Mouse (Mus musculus) embryonic facial prominence, embryonic 14.5 days (tissue): ENCODE data around the gene Nrxn3. TPM values are rescaled to one million over a fixed set of nuclear protein-coding genes. Genes with fewer than 3 reads are reported as not detected.

ENCODE experiments used
- ATAC-seq: fragments of 200-750 bp; cut with Nextera tagmentation; 2 replicates; pipeline ENCODE4 v1.8.0; 2017; ENCODE audit warnings: low read depth, moderate number of reproducible peaks, moderate TSS enrichment
- DNase-seq: peaks from one replicate; pipeline ENCODE4 v3.0.0-alpha.2; 2015; ENCODE audit warnings: low spot score
- H3K27ac ChIP-seq: fragments of 300-500 bp; sonication (generic); replicated peaks from 2 replicates; pipeline ENCODE4 v1.5.1; 2014; ENCODE audit warnings: low read depth, mild to moderate bottlenecking, low read length, moderate library complexity
- H3K27me3 ChIP-seq: fragments of 300-500 bp; sonication (generic); replicated peaks from 2 replicates; pipeline ENCODE4 v1.6.1; 2014; ENCODE audit warnings: low read length; ENCODE audit not compliant: control insufficient read depth, insufficient read depth
- H3K36me3 ChIP-seq: fragments of 300-500 bp; sonication (generic); 2 replicates; pipeline ENCODE4 v1.6.1; 2014; ENCODE audit warnings: low read length, mixed read lengths; ENCODE audit not compliant: control insufficient read depth, insufficient read depth
- H3K4me1 ChIP-seq: fragments of 300-500 bp; sonication (generic); 2 replicates; pipeline ENCODE4 v1.6.1; 2014; ENCODE audit warnings: antibody characterized with exemption, low read length; ENCODE audit not compliant: control insufficient read depth, insufficient read depth
- H3K4me2 ChIP-seq: fragments of 300-500 bp; sonication (generic); 2 replicates; pipeline ENCODE4 v1.6.1; 2014; ENCODE audit warnings: low read depth, mild to moderate bottlenecking, low read length, moderate library complexity, mixed read lengths
- H3K4me3 ChIP-seq: fragments of 300-500 bp; sonication (generic); 2 replicates; pipeline ENCODE4 v1.5.1; 2014; ENCODE audit warnings: low read depth, mild to moderate bottlenecking, low read length
- H3K9ac ChIP-seq: fragments of 300-500 bp; sonication (generic); 2 replicates; pipeline ENCODE4 v1.6.1; 2014; ENCODE audit warnings: low read depth, mild to moderate bottlenecking, low read length, moderate library complexity, mixed read lengths
- H3K9me3 ChIP-seq: fragments of 300-500 bp; sonication (generic); 2 replicates; pipeline ENCODE4 v1.6.1; 2016; ENCODE audit warnings: low read length; ENCODE audit not compliant: control insufficient read depth
- WGBS: fragments of 180-500 bp; shearing (Covaris S2); extraction: QIAGEN DNeasy Blood & Tissue Kit; methylation state at CpG from one replicate; pipeline ENCODE4 v1.1.7; 2014; 5-methylcytosine and 5-hydroxymethylcytosine counted together
- polyA plus RNA-seq: library from polyadenylated mRNA; unstranded; fragments of >200 nt; fragmentation: Nextera tagmentation; extraction: Ambion mirVana; gene quantifications from 2 replicates; pipeline ENCODE4 v1.2.1, GENCODE M21; 2014

Nrxn3 gene
- polyA plus RNA-seq, 1 experiment from 2014 or later = 2.6 TPM

DNA sequence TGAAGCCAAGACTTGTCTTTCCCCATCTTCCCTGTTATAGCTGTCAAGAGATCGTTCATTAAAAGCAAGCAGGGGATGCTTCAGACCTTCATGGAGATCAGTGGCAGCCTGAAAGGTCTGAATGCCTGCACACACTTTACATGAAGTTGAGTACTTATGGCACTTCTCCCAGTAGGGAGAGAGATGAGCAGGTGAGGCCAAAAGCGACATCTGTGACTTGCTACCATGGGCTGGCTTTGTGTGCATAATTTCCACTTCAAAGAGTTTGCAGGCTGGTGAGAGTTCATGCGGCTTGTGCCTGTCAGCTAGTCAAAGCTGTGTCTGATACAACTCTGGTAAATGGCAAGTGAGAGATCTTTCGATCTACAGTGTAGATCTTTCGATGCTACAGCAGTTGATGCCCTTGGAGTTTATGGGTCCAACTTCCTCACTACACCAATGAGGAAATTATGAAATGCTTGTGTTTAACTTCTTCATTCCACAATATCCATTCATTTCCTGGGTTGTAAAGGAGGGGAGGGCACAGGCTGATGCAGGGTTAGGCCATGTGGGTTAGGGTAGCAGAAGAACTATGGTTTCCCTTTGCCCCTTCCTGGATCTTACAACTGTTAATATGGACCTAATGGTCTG lies 1231.9 kb downstream of the Nrxn3 start:
- H3K4me1 ChIP-seq = 0 out of 2 replicates have a peak, but pooled peaks cover 2% of the 10 kb centered on the region
- WGBS = 69% methylated on average over 5 of the region's 5 CpGs
- no peak overlapping the region for H3K27ac ChIP-seq
- DNase-seq (no peak), ATAC-seq (no peak)
- no peak overlapping the region for H3K4me2 ChIP-seq
- no peak overlapping the region for H3K4me3 ChIP-seq
- H3K36me3 ChIP-seq = no peaks in the 10 kb centered on the region
- no peaks in the 10 kb centered on the region for H3K9me3 ChIP-seq
- H3K9ac ChIP-seq = no peak overlapping the region
- no peaks in the 10 kb centered on the region for H3K27me3 ChIP-seq

DNA sequence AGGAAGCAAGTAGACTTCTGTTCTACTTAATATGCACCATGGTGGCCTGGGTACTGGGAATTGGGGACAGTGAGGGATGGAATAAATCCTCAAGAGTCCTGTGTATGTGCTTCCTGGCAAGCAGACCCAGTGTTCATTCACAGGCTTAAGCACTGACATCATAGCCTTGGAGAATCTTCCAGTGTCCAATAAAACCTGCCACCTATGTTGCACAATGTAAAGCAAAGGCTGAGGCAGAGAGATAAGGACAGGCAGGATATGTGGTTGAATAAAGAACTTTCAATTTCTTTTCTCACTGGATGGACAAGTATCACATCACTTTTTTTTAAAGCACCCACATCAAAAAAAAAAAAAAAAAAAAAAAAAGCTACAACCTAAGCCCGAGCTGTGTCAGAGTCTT lies 1240.4 kb downstream of the Nrxn3 start:
- H3K9ac ChIP-seq = no peak overlapping the region
- H3K9me3 ChIP-seq = no peaks in the 10 kb centered on the region
- H3K27me3 ChIP-seq = no peaks in the 10 kb centered on the region
- H3K4me1 ChIP-seq = no peaks in the 10 kb centered on the region
- 68% methylated on average over 1 of the region's 1 CpGs for WGBS
- H3K36me3 ChIP-seq = no peaks in the 10 kb centered on the region
- no peak for DNase-seq
- H3K4me3 ChIP-seq = no peak overlapping the region
- no peak overlapping the region for H3K27ac ChIP-seq
- H3K4me2 ChIP-seq = no peak overlapping the region
- ATAC-seq = no peak

DNA sequence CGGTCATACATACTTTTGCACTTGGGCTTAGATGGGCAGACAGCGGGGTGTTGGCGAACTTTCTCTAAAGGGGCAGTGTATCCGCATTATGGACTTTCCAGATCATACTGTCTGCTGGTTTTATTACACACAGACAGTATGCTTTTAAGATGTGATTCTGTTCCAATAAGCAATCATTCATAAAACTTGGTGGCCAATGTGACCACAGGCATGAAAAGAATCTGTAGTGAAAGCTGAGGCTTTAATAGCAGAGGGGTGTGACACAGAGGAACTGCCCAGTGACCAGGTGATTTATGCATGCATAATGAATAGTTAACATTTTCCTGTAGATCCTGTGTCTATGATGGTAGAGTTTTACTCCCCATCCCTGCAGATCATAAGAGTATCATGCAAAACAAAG lies 1254.0 kb downstream of the Nrxn3 start:
- no peak for DNase-seq
- Histone ChIP-seq H3K4me3 (no peak overlapping the region), H3K27me3 (no peaks in the 10 kb centered on the region), H3K9ac (no peak overlapping the region), H3K36me3 (no peaks in the 10 kb centered on the region), H3K9me3 (no peaks in the 10 kb centered on the region), H3K4me1 (peaks cover 3% of the 10 kb centered on the region; the same call in 1 of the 2 replicates), H3K27ac (no peak overlapping the region), H3K4me2 (no peak overlapping the region)
- no peak for ATAC-seq
- WGBS = 85% methylated on average over 4 of the region's 4 CpGs

DNA sequence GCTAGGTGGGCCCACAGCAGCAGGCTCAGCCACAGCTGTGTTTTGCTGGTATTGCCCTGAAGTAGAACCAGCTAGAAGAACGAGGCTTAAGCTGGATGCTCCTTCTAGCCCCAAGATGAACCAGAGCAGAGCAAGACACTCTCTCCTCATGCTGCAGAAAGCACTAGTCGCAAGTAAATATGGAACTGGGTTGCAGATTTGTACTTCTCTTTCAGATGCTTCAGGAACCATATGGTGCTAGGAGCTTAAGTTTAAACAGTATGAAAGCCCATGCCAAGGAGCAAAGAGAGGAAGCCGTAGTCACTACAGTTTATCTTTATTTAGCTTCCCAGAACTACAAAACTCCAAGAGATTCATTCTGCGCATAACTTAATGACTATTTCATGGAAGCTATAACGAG lies 1254.8 kb downstream of the Nrxn3 start:
- H3K4me3 ChIP-seq = no peak overlapping the region
- ATAC-seq (no peak), DNase-seq (no peak)
- H3K27me3 ChIP-seq = no peaks in the 10 kb centered on the region
- 65% methylated on average over 5 of the region's 5 CpGs for WGBS
- no peak overlapping the region for H3K9ac ChIP-seq
- H3K27ac ChIP-seq = no peak overlapping the region; the same call in 1 of the 2 replicates
- H3K4me1 ChIP-seq = peaks cover 3% of the 10 kb centered on the region; the same call in 1 of the 2 replicates
- H3K36me3 ChIP-seq = no peaks in the 10 kb centered on the region
- no peaks in the 10 kb centered on the region for H3K9me3 ChIP-seq
- no peak overlapping the region for H3K4me2 ChIP-seq

DNA sequence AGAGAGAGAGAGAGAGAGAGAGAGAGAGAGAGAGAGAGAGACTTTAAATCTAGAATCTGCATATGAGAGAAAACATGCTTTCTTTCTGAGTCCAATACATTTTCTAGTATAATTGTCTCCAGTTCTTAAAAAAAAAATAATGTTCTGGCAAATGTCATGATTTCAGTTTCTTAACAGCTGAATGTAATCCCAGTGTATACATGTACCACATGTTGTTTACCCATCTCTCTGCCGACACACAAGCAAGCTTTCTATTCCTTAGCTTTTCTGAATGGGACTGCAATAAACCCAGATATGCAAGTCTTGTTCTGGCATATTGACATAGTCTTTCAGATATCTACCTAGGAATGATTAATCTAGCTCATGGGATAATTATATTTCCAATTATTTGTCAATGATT lies 1256.5 kb downstream of the Nrxn3 start:
- no peaks in the 10 kb centered on the region for H3K27me3 ChIP-seq
- no peak overlapping the region for H3K4me2 ChIP-seq
- H3K9ac ChIP-seq = no peak overlapping the region
- no peaks in the 10 kb centered on the region for H3K9me3 ChIP-seq
- H3K27ac ChIP-seq = no peak overlapping the region
- H3K4me3 ChIP-seq = no peak overlapping the region
- H3K36me3 ChIP-seq = no peaks in the 10 kb centered on the region
- 57% methylated on average over 1 of the region's 1 CpGs for WGBS
- peaks cover 3% of the 10 kb centered on the region; the same call in 1 of the 2 replicates for H3K4me1 ChIP-seq
- ATAC-seq = no peak
- peak; percentile 21 for DNase-seq

DNA sequence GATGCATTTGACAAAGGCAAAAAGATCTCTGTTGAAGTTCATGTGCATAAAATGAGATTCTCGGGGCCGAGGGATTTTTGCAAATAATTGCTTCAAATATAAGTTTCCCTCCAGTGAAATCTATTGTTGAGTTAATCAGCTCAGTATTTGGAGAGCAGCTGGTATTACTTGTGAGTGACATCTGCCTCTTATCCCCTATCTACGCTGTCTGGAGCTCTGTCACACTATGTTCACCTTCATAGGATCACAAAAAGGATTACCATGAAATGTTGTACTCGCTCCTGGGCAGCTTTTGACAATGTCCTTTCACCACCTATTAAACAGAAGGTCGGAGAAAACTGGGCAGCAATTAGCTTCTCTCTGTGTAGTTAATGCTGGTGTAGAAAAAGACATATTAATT lies 1259.8 kb downstream of the Nrxn3 start:
- no peak for DNase-seq
- Histone ChIP-seq H3K4me3 (no peak overlapping the region), H3K9ac (no peak overlapping the region), H3K36me3 (no peaks in the 10 kb centered on the region), H3K4me2 (no peak overlapping the region), H3K27ac (no peak overlapping the region), H3K9me3 (no peaks in the 10 kb centered on the region), H3K4me1 (no peaks in the 10 kb centered on the region), H3K27me3 (no peaks in the 10 kb centered on the region)
- 55% methylated on average over 5 of the region's 5 CpGs for WGBS
- no peak for ATAC-seq

DNA sequence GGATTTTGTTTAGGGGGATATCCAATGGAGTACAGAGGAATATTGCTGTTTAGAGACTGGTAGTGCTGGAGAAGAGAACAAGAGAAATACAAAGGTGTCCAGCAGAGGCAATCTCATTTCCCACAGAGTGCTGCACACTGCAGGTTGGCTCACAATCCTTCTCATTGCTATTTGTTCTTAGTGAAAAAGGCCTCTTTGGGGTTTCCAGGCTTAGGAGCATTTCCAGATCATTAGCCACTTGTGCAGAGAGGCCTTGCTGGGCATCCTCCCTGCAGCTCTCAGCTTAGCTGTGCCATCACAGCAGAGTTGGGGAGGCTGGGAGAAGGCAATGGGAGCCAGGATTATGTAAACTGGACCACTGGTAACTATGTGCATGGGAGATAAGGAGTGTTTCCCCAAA lies 1260.7 kb downstream of the Nrxn3 start:
- Histone ChIP-seq H3K4me1 (no peaks in the 10 kb centered on the region), H3K9ac (no peak overlapping the region), H3K27me3 (no peaks in the 10 kb centered on the region), H3K27ac (no peak overlapping the region), H3K4me2 (no peak overlapping the region), H3K4me3 (no peak overlapping the region), H3K9me3 (no peaks in the 10 kb centered on the region), H3K36me3 (no peaks in the 10 kb centered on the region)
- no peak for DNase-seq
- ATAC-seq = no peak

DNA sequence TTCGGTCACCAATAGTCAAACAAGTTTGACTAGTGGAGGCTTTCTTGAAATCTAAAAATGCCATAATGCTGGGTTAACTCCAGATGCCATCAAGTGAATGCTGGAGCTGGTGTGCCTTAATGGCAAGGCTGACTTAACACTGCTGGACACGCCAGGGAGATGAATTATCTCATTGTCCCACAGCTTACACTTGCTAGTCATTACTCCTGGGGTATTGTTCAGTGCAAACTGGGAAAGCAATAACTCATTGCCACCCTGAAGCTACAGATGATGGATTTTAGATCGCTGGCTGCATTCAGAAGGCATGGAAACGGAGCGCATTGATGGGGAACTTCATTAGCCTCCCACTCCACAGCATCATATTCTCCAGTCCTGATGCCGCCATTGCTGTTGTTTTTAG lies 1263.5 kb downstream of the Nrxn3 start:
- no peaks in the 10 kb centered on the region for H3K36me3 ChIP-seq
- no peaks in the 10 kb centered on the region for H3K27me3 ChIP-seq
- ATAC-seq (no peak), DNase-seq (no peak)
- no peaks in the 10 kb centered on the region for H3K4me1 ChIP-seq
- H3K4me3 ChIP-seq = no peak overlapping the region
- H3K9me3 ChIP-seq = no peaks in the 10 kb centered on the region
- no peak overlapping the region for H3K27ac ChIP-seq
- no peak overlapping the region for H3K9ac ChIP-seq
- no peak overlapping the region for H3K4me2 ChIP-seq
- 80% methylated on average over 6 of the region's 6 CpGs for WGBS

DNA sequence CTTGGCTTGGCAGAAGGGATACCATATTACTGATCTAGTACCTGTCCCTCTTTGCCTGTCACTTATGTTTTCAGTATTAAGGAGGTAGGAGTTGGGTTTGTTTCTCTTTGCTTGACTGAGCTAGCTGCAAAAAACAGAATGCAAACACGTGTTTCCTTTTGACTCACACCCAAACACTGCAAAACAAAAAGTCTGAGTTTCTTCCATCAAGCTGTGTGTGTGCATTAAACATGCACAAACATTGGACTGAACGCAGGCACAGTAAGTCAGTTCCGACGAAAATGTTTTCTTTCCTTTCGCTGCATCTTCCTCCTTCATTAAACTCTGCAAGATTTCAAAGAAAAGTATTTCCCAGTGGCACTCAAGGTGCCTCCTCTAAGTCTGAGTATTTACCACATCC lies 1270.6 kb downstream of the Nrxn3 start:
- WGBS = 70% methylated on average over 5 of the region's 5 CpGs
- no peak overlapping the region for H3K27ac ChIP-seq
- H3K36me3 ChIP-seq = no peaks in the 10 kb centered on the region
- no peak overlapping the region for H3K9ac ChIP-seq
- H3K9me3 ChIP-seq = no peaks in the 10 kb centered on the region
- H3K4me3 ChIP-seq = no peak overlapping the region
- ATAC-seq (no peak), DNase-seq (no peak)
- H3K27me3 ChIP-seq = no peaks in the 10 kb centered on the region
- H3K4me2 ChIP-seq = no peak overlapping the region
- no peaks in the 10 kb centered on the region for H3K4me1 ChIP-seq
